Mouse (Mus musculus): ENCODE data around the gene Cenpt.

Cenpt gene

GRCm38 (mm10) chr8:105853178-105853577 lies at the start of gene Cenpt:
Gene Cenpt (minus strand): TSS chr8:105853278.
- in situ Hi-C loops (cut with MboI), result no loop called here

GRCm38 (mm10) chr8:105900941-105901616 lies 48.0 kb upstream of the Cenpt start:
- in situ Hi-C loops (cut with MboI), result no loop called here

- in situ Hi-C loops (cut with MboI), result no loop called here
Measured at GRCm38 (mm10) chr8:105900180-105900940, 47.3 kb upstream of the Cenpt start, which contains the start of gene Pskh1. Gene Pskh1 (plus strand): TSS chr8:105900441.

GRCm38 (mm10) chr8:105897801-105898480 lies 44.9 kb upstream of the Cenpt start:
- in situ Hi-C loops (cut with MboI), result no loop called here

GRCm38 (mm10) chr8:105893339-105893738 lies 40.3 kb upstream of the Cenpt start, which contains the start of gene Nrn1l:
Gene Nrn1l (plus strand): TSS chr8:105893567.
- in situ Hi-C loops (cut with MboI), result no loop called here

- in situ Hi-C loops (cut with MboI), result no loop called here
Measured at GRCm38 (mm10) chr8:105892432-105892831, 39.4 kb upstream of the Cenpt start.

GRCm38 (mm10) chr8:105890870-105891269 lies 37.8 kb upstream of the Cenpt start:
- in situ Hi-C loops (cut with MboI), result no loop called here

GRCm38 (mm10) chr8:105889756-105890465 lies 36.8 kb upstream of the Cenpt start:
- in situ Hi-C loops (cut with MboI), result no loop called here

GRCm38 (mm10) chr8:105880754-105881520 lies 27.9 kb upstream of the Cenpt start, which contains the start of gene Edc4:
Gene Edc4 (plus strand): TSS chr8:105880881.
- in situ Hi-C loops (cut with MboI), result no loop called here

- in situ Hi-C loops (cut with MboI), result no loop called here
Measured at GRCm38 (mm10) chr8:105874301-105874700, 21.2 kb upstream of the Cenpt start.

- in situ Hi-C loops (cut with MboI), result no loop called here
Measured at GRCm38 (mm10) chr8:105866364-105867029, 13.4 kb upstream of the Cenpt start.

- in situ Hi-C loops (cut with MboI), result no loop called here
Measured at GRCm38 (mm10) chr8:105861951-105862350, 8.9 kb upstream of the Cenpt start.

GRCm38 (mm10) chr8:105860143-105860981 lies 7.3 kb upstream of the Cenpt start, which contains the start of gene Nutf2:
Gene Nutf2 (plus strand): TSS chr8:105860580.
- in situ Hi-C loops (cut with MboI), result no loop called here

- in situ Hi-C loops (cut with MboI), result no loop called here
Measured at GRCm38 (mm10) chr8:105859314-105859713, 6.2 kb upstream of the Cenpt start.

- in situ Hi-C loops (cut with MboI), result no loop called here
Measured at GRCm38 (mm10) chr8:105858495-105858894, 5.4 kb upstream of the Cenpt start.

- in situ Hi-C loops (cut with MboI), result no loop called here
Measured at GRCm38 (mm10) chr8:105856168-105856835, 3.2 kb upstream of the Cenpt start.

- in situ Hi-C loops (cut with MboI), result no loop called here
Measured at GRCm38 (mm10) chr8:105855248-105856167, 2.4 kb upstream of the Cenpt start.

GRCm38 (mm10) chr8:105854715-105855216 lies 1.7 kb upstream of the Cenpt start, which contains the start of gene Thap11:
Gene Thap11 (plus strand): TSS chr8:105855132.
- in situ Hi-C loops (cut with MboI), result no loop called here

Data from mature B cell (primary cell).